Mouse (Mus musculus) left cerebral cortex, adult 8-10 months (tissue): ENCODE data around the gene Lgr4. TPM values are rescaled to one million over a fixed set of nuclear protein-coding genes. Genes with fewer than 3 reads are reported as not detected.

ENCODE experiments used
- DNase-seq, 2 experiments: peaks; one replicate each; pipeline ENCODE4 v3.0.0; 2022; ENCODE audit warnings: low spot score in 2 of 2
- total RNA-seq, 4 experiments: library from RNA; stranded (reverse); gene quantifications; 2 replicates each; pipeline ENCODE4 v1.2.4; 2022

Gene Lgr4
- total RNA-seq, 4 experiments from 2014 or later: 23.0 to 26.0 (median 24.4) TPM

- DNase-seq: no peak
Observed at GRCm38 (mm10) chr2:109921298-109922035, 4.0 kb downstream of the Lgr4 start.

GRCm38 (mm10) chr2:109922306-109922705 is 4.9 kb downstream of the Lgr4 start:
- DNase-seq: no peak

- DNase-seq: no peak
Observed at GRCm38 (mm10) chr2:109923031-109923430, 5.6 kb downstream of the Lgr4 start.

GRCm38 (mm10) chr2:109923945-109924344 is 6.5 kb downstream of the Lgr4 start:
- DNase-seq: no peak

GRCm38 (mm10) chr2:109926984-109927383 is 9.5 kb downstream of the Lgr4 start:
- no peak for DNase-seq

- no peak for DNase-seq
Observed at GRCm38 (mm10) chr2:109927446-109927845, 10.0 kb downstream of the Lgr4 start.

- DNase-seq: no peak
Observed at GRCm38 (mm10) chr2:109927876-109928275, 10.4 kb downstream of the Lgr4 start.

GRCm38 (mm10) chr2:109928791-109929190 is 11.3 kb downstream of the Lgr4 start:
- DNase-seq: no peak

GRCm38 (mm10) chr2:109929256-109929655 is 11.8 kb downstream of the Lgr4 start:
- no peak for DNase-seq

GRCm38 (mm10) chr2:109930366-109930765 is 12.9 kb downstream of the Lgr4 start:
- DNase-seq: no peak

GRCm38 (mm10) chr2:109930771-109931170 is 13.3 kb downstream of the Lgr4 start:
- no peak for DNase-seq

GRCm38 (mm10) chr2:109931978-109932780 is 14.7 kb downstream of the Lgr4 start:
- no peak for DNase-seq

- no peak for DNase-seq
Observed at GRCm38 (mm10) chr2:109933151-109933550, 15.7 kb downstream of the Lgr4 start.

GRCm38 (mm10) chr2:109934086-109934485 is 16.6 kb downstream of the Lgr4 start:
- no peak for DNase-seq

GRCm38 (mm10) chr2:109935194-109935593 is 17.7 kb downstream of the Lgr4 start:
- DNase-seq: no peak

- DNase-seq: no peak
Observed at GRCm38 (mm10) chr2:109935754-109936409, 18.4 kb downstream of the Lgr4 start.

- no peak for DNase-seq
Observed at GRCm38 (mm10) chr2:109936410-109936755, 18.9 kb downstream of the Lgr4 start.

- no peak for DNase-seq
Observed at GRCm38 (mm10) chr2:109941973-109942444, 24.6 kb downstream of the Lgr4 start.

- no peak for DNase-seq
Observed at GRCm38 (mm10) chr2:109942810-109943570, 25.5 kb downstream of the Lgr4 start.

GRCm38 (mm10) chr2:109944995-109945394 is 27.5 kb downstream of the Lgr4 start:
- DNase-seq: no peak

- no peak for DNase-seq
Observed at GRCm38 (mm10) chr2:109945532-109945931, 28.1 kb downstream of the Lgr4 start.
